Mouse (Mus musculus): ENCODE results near the gene Spaca4. TPM values are rescaled to one million over a fixed set of nuclear protein-coding genes. Genes with fewer than 3 reads are reported as not detected.
A peak's percentile ranks its signal among the peaks of the same experiment; 100 is the strongest.

The Spaca4 gene
- total and polyA plus RNA-seq, 3 experiments, result 0.38 TPM; not detected in 2

DNA sequence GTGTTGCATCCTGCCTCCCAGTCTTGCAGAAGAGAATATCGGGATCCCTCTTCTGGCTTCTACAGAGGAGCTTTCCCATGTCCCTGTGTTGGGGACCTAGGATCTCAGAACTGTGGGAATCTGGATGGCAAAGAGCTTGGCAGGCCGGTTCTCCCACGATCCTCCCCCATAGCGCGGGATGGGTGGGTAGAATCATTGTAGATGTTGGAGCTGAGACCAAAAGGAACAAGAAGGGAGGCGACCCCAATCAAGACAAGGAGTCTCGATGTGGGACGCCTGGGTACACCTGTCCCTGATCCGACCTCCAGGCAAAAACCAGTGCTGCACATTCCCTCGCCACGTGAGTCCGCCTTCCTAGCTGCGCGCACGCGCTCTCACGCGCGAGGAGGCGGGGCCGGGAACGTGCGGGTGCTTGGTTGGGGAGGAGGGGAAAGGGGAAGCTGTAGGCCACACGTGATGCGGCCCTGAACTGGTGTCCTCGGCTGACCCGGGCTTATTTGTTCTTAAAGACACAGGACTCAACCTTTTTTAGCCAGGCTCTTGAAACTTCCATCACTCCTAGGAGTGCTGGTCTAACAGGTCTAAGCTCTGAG lies 18.1 kb downstream of the Spaca4 start (continued):
- TF ChIP-seq SIN3A (IDR thresholded peaks at IDR 0.05; ENCODE audit: low read length) (peak; percentile 62; the same call in 1 of the 2 replicates), CHD2 (IDR thresholded peaks at IDR 0.05; ENCODE audit: low read length) (no peak), MAX (IDR thresholded peaks at IDR 0.05; ENCODE audit: low read length) (peak; percentile 94)

DNA sequence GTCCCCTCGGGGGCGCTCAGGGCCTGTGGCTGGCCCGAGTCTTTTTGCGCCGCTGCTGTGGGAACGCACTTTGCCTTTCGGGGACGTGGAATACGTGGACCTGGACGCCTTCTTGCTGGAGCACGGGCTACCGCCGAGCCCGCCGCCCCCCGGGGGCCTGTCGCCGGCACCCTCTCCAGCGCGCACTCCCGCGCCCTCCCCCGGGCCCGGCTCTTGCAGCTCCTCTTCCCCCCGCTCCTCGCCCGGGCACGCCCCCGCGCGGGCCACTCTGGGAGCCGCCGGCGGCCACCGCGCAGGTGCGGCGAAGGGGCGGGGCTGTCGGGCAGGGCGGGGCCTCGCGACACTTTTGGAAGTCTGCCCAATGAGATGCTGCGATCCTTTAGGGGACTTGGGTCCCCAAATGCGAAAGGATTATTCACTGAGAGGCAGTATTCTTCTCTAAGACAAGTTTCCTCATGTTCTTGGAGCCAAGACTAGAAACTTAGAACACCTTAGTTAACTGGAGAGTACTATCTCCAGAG lies 18.8 kb downstream of the Spaca4 start:
- H3K4me1 ChIP-seq (ENCODE audit: control insufficient read depth in 1 of 2, insufficient read depth in 2 of 2, low read length in 2 of 2), result peaks cover 0 to 12% of the 10 kb centered on the region in 2 experiments; a peak in 1 of 4 replicates
- peak overlapping the region; percentile 98 for H3K27ac ChIP-seq (ENCODE audit: control insufficient read depth, low read depth, low read length)

DNA sequence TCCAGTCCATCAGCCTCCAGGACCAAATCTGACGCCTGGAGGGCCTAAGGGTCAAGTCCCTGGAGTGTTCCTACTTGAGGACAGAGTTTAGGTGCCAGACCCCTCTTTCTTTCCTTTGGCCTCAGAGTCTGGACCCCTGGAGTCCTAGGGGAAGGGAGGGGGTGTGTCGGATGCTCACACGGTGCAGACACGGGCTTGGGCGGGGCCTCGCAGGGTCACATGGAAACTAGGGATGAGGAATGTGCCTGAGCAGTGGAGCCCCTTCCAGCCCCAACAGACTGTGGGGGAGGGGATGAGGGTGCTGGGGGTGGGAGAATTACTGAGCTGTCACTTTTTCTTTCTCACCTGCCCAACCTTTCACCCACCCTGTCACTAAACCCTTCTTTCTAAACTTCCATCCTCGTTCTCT lies 19.7 kb downstream of the Spaca4 start:
- H3K9ac ChIP-seq (ENCODE audit: control insufficient read depth, low read depth, low read length, poor library complexity, severe bottlenecking), result peak overlapping the region; percentile 98
- H3K36me3 ChIP-seq (ENCODE audit: control insufficient read depth in 1 of 2, insufficient read depth in 2 of 2, low read length in 2 of 2), result peaks cover 0 to 5% of the 10 kb centered on the region in 2 experiments; a peak in 2 of 4 replicates
- H3K79me2 ChIP-seq (ENCODE audit: control insufficient read depth, insufficient read depth, low read length, poor library complexity), result peaks cover 7% of the 10 kb centered on the region
- H3K4me3 ChIP-seq (ENCODE audit: control insufficient read depth in 1 of 2, insufficient read depth in 1 of 2, low read depth in 2 of 2, low read length in 2 of 2), result peak overlapping the region; percentile 82 to 85
- H3K4me1 ChIP-seq (ENCODE audit: control insufficient read depth in 1 of 2, insufficient read depth in 2 of 2, low read length in 2 of 2), result peaks cover 0 to 12% of the 10 kb centered on the region in 2 experiments; a peak in 1 of 4 replicates
- peak; percentile 84 for DNase-seq (ENCODE audit: low read depth, low spot score)
- no peaks in the 10 kb centered on the region for H3K27me3 ChIP-seq (ENCODE audit: control insufficient read depth in 1 of 2, insufficient read depth in 2 of 2, low read length in 2 of 2)
- peak overlapping the region; percentile 83 for H3K27ac ChIP-seq (ENCODE audit: control insufficient read depth, low read depth, low read length)
- no peaks in the 10 kb centered on the region for H3K9me3 ChIP-seq (replicated peaks; ENCODE audit: insufficient read depth, low read length)
- TF ChIP-seq ELF1 (IDR thresholded peaks at IDR 0.05; ENCODE audit: low read depth, low read length) (no peak), GABPA (IDR thresholded peaks at IDR 0.05; ENCODE audit: low read depth, low read length) (no peak), POLR2A (IDR thresholded peaks at IDR 0.05; ENCODE audit: control insufficient read depth in 1 of 2, insufficient read depth in 1 of 2, low read depth in 1 of 2, low read length in 2 of 2, poor library complexity in 1 of 2) (no peak; a peak in 1 of 4 replicates), TBP (IDR thresholded peaks at IDR 0.05; ENCODE audit: low read depth, low read length) (no peak), NELFE (IDR thresholded peaks at IDR 0.05; ENCODE audit: low read depth, low read length) (no peak), CTCF (IDR thresholded peaks at IDR 0.05 in 2 of 3, conservative IDR thresholded peaks at IDR 0.05 in 1 of 3; ENCODE audit: control insufficient read depth in 1 of 3, insufficient read depth in 1 of 3, low read depth in 2 of 3, low read length in 3 of 3, poor library complexity in 1 of 3, severe bottlenecking in 1 of 3) (no peak), GATA1 (IDR thresholded peaks at IDR 0.05; ENCODE audit: low read depth, low read length) (no peak), POLR2AphosphoS2 (IDR thresholded peaks at IDR 0.05; ENCODE audit: low read length) (no peak), KAT2A (conservative IDR thresholded peaks at IDR 0.05; ENCODE audit: low read depth, low read length) (no peak), HCFC1 (IDR thresholded peaks at IDR 0.05; ENCODE audit: low read depth, low read length) (peak; percentile 26; the same call in 1 of the 2 replicates), ZMIZ1 (IDR thresholded peaks at IDR 0.05; ENCODE audit: low read depth, low read length) (no peak), USF1 (IDR thresholded peaks at IDR 0.05; ENCODE audit: low read depth, low read length) (peak; percentile 76), POLR2AphosphoS5 (IDR thresholded peaks at IDR 0.05; ENCODE audit: borderline replicate concordance, low read depth, low read length) (no peak), TAL1 (IDR thresholded peaks at IDR 0.05; ENCODE audit: low read length) (no peak), E2F4 (IDR thresholded peaks at IDR 0.05; ENCODE audit: borderline replicate concordance, low read depth, low read length) (no peak), ZKSCAN1 (IDR thresholded peaks at IDR 0.05; ENCODE audit: low read depth, low read length) (no peak), NRF1 (IDR thresholded peaks at IDR 0.05; ENCODE audit: insufficient read depth, low read depth, low read length, poor library complexity, severe bottlenecking) (0 out of 2 replicates have a peak, but pooled peaks have one; percentile 32), MAX (IDR thresholded peaks at IDR 0.05; ENCODE audit: low read length) (no peak)

More for the DNA sequence above, 18.8 kb downstream of the Spaca4 start:
- H3K9me3 ChIP-seq (replicated peaks; ENCODE audit: insufficient read depth, low read length), result no peaks in the 10 kb centered on the region
- H3K36me3 ChIP-seq (ENCODE audit: control insufficient read depth in 1 of 2, insufficient read depth in 2 of 2, low read length in 2 of 2), result peaks cover 0 to 5% of the 10 kb centered on the region in 2 experiments; a peak in 2 of 4 replicates
- peak overlapping the region; percentile 82 to 85 for H3K4me3 ChIP-seq (ENCODE audit: control insufficient read depth in 1 of 2, insufficient read depth in 1 of 2, low read depth in 2 of 2, low read length in 2 of 2)
- TF ChIP-seq BHLHE40 (IDR thresholded peaks at IDR 0.05; ENCODE audit: borderline replicate concordance, low read depth, low read length) (0 out of 2 replicates have a peak, but pooled peaks have one; percentile 49), ZKSCAN1 (IDR thresholded peaks at IDR 0.05; ENCODE audit: low read depth, low read length) (no peak), SIN3A (IDR thresholded peaks at IDR 0.05; ENCODE audit: low read length) (peak; percentile 77), TBP (IDR thresholded peaks at IDR 0.05; ENCODE audit: low read depth, low read length) (peak; percentile 72), USF1 (IDR thresholded peaks at IDR 0.05; ENCODE audit: low read depth, low read length) (0 out of 2 replicates have a peak, but pooled peaks have one; percentile 15), MAZ (IDR thresholded peaks at IDR 0.05; ENCODE audit: low read depth, low read length) (peak; percentile 91; the same call in 1 of the 2 replicates), ZMIZ1 (IDR thresholded peaks at IDR 0.05; ENCODE audit: low read depth, low read length) (peak; percentile 90), TCF12 (IDR thresholded peaks at IDR 0.05; ENCODE audit: low read depth, low read length) (peak; percentile 43), MAX (IDR thresholded peaks at IDR 0.05; ENCODE audit: low read length) (peak; percentile 45; the same call in 1 of the 2 replicates), HCFC1 (IDR thresholded peaks at IDR 0.05; ENCODE audit: low read depth, low read length) (peak; percentile 60; the same call in 1 of the 2 replicates), POLR2A (IDR thresholded peaks at IDR 0.05; ENCODE audit: control insufficient read depth in 1 of 2, insufficient read depth in 1 of 2, low read depth in 1 of 2, low read length in 2 of 2, poor library complexity in 1 of 2) (peak; percentile 65 to 67), MXI1 (IDR thresholded peaks at IDR 0.05; ENCODE audit: low read depth, low read length) (peak; percentile 42; the same call in 1 of the 2 replicates), POLR2AphosphoS2 (IDR thresholded peaks at IDR 0.05; ENCODE audit: low read length) (peak; percentile 94), MYB (IDR thresholded peaks at IDR 0.05; ENCODE audit: low read depth, low read length) (no peak), NRF1 (IDR thresholded peaks at IDR 0.05; ENCODE audit: insufficient read depth, low read depth, low read length, poor library complexity, severe bottlenecking) (peak; percentile 80), UBTF (IDR thresholded peaks at IDR 0.05; ENCODE audit: borderline replicate concordance, insufficient read depth, low read depth, low read length) (0 out of 2 replicates have a peak, but pooled peaks have one; percentile 44), NELFE (IDR thresholded peaks at IDR 0.05; ENCODE audit: low read depth, low read length) (peak; percentile 73), ELF1 (IDR thresholded peaks at IDR 0.05; ENCODE audit: low read depth, low read length) (no peak), E2F4 (IDR thresholded peaks at IDR 0.05; ENCODE audit: borderline replicate concordance, low read depth, low read length) (no peak), CHD1 (IDR thresholded peaks at IDR 0.05; ENCODE audit: low read depth, low read length) (no peak)
- H3K27me3 ChIP-seq (ENCODE audit: control insufficient read depth in 1 of 2, insufficient read depth in 2 of 2, low read length in 2 of 2), result no peaks in the 10 kb centered on the region
- H3K79me2 ChIP-seq (ENCODE audit: control insufficient read depth, insufficient read depth, low read length, poor library complexity), result peaks cover 7% of the 10 kb centered on the region
- peak overlapping the region; percentile 98 for H3K9ac ChIP-seq (ENCODE audit: control insufficient read depth, low read depth, low read length, poor library complexity, severe bottlenecking)
- DNase-seq (ENCODE audit: low read depth, low spot score), result peak; percentile 91

Measured in MEL (cell line).